Mouse (Mus musculus): ENCODE data around the gene Pibf1. TPM values are rescaled to one million over a fixed set of nuclear protein-coding genes. Genes with fewer than 3 reads are reported as not detected.

Gene Pibf1
- polyA plus RNA-seq, 1 experiment from 2014 or later: 19.6 TPM

Other genes starting within 250 kb of the Pibf1 start
- gene Rpl36a-ps1, start 105.1 kb upstream of the Pibf1 start, polyA plus RNA-seq (2015; fragmentation: Nextera tagmentation; extraction: Ambion mirVana): 1.1 TPM in 1 of 2 replicates, not detected in the other
- gene Mzt1, start 53.3 kb upstream of the Pibf1 start, polyA plus RNA-seq (2015; fragmentation: Nextera tagmentation; extraction: Ambion mirVana): 125 and 128 TPM in 2 replicates
- 26.1 and 27.9 TPM in 2 replicates for gene Bora, start 53.2 kb upstream of the Pibf1 start, polyA plus RNA-seq (2015; fragmentation: Nextera tagmentation; extraction: Ambion mirVana)
- gene Dis3, start 346 bp downstream of the Pibf1 start, polyA plus RNA-seq (2015; fragmentation: Nextera tagmentation; extraction: Ambion mirVana): 24.7 and 28.5 TPM in 2 replicates
- 4.1 and 4.7 TPM in 2 replicates for gene Klf5, start 199.3 kb downstream of the Pibf1 start, polyA plus RNA-seq (2015; fragmentation: Nextera tagmentation; extraction: Ambion mirVana)

Measured in forebrain, embryonic 15.5 days (tissue).